15 mouse cellular contexts compared by ENCODE assay signal in the genomic region with DNA sequence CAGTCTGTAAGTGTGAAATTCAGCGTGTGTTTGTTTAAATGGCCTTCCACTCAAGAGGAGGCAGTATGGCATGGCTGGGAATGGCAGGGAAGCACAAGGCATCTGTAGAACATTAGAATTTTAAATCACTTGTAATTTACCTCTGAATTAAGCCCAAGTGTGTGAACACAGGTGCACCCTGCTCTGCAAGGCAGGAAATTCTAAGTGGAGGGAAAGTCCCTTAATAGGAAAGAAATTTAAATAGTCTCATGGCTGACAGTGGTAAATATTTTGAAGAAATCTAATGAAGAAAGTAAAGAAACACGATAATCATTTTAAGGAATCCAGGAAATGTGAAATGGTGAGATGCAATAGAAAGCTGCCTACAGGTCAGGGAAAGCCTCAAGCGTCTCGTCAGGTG.
"Had no signal": no experiment of that assay in that cellular context is flagged by ENCODE, and none has a peak within 500 bp of the region (broad histone marks: within the 10 kb centered on the region; RNA-seq: fewer than 3 reads in every experiment).

No protein-coding gene starts in this region.

- ATAC-seq: liver, embryonic 12.5 days had no signal

- H3K4me2 ChIP-seq: limb, embryonic 15.5 days; liver, embryonic 12.5 days; lung, embryonic 15.5 days; neural tube, embryonic 15.5 days had no signal

- H3K27ac ChIP-seq: kidney, postnatal 0 days; limb, embryonic 15.5 days; liver, embryonic 12.5 days; lung, embryonic 15.5 days; neural tube, embryonic 15.5 days had no signal

- H3K27me3 ChIP-seq: limb, embryonic 15.5 days; liver, embryonic 12.5 days; lung, embryonic 15.5 days; neural tube, embryonic 15.5 days had no signal

- H3K4me3 ChIP-seq: limb, embryonic 15.5 days; liver, embryonic 12.5 days; lung, embryonic 15.5 days; myocyte; neural tube, embryonic 15.5 days had no signal

- H3K9me3 ChIP-seq: limb, embryonic 15.5 days; liver, embryonic 12.5 days; lung, embryonic 15.5 days; neural tube, embryonic 15.5 days had no signal

- H3K9ac ChIP-seq: limb, embryonic 15.5 days; liver, embryonic 12.5 days; lung, embryonic 15.5 days; neural tube, embryonic 15.5 days had no signal

- DNase-seq: kidney, adult 11 months; kidney, adult 9 months; kidney, postnatal 36 days; layer of hippocampus, adult 9-11 months; layer of hippocampus, postnatal 36 days; midbrain, embryonic 14.5 days; spleen, adult 18-20 months; thymus, adult 18-20 months; thymus, postnatal 14 days had no signal

- H3K4me1 ChIP-seq: limb, embryonic 15.5 days; liver, embryonic 12.5 days; neural tube, embryonic 15.5 days had no signal

- H3K36me3 ChIP-seq: limb, embryonic 15.5 days; liver, embryonic 12.5 days; lung, embryonic 15.5 days; neural tube, embryonic 15.5 days had no signal
